Mouse (Mus musculus) testis, adult 10 weeks (tissue): ENCODE data around the gene Gpa33. TPM values are rescaled to one million over a fixed set of nuclear protein-coding genes. Genes with fewer than 3 reads are reported as not detected.

Experiments used
- polyA plus RNA-seq: library from polyadenylated mRNA; stranded (reverse); fragments of 350-450 nt; fragmentation: Illumina TruSeq; extraction: RNeasy Lipid Tissue Mini Kit (QIAGEN cat#74804); gene quantifications from one replicate; pipeline ENCODE4 v1.2.3, GENCODE M21; 2014; ENCODE audit warnings: low read depth, low replicate concordance

Gene Gpa33
- polyA plus RNA-seq = not detected

GRCm38 (mm10) chr1:166130224-166130860 lies at the start of gene Gpa33:
Gene Gpa33, plus strand, starts transcription at chr1:166130238.

GRCm38 (mm10) chr1:166127719-166128118 lies 2.3 kb upstream of the Gpa33 start, which contains the start of gene Dusp27:
Gene Dusp27, minus strand, starts transcription at chr1:166127922.

Other genes starting within 250 kb of the Gpa33 start
- 16.0 TPM for gene Pou2f1, start 127.6 kb upstream of the Gpa33 start, polyA plus RNA-seq
- gene Dusp27, start 2.3 kb upstream of the Gpa33 start, polyA plus RNA-seq = 0.06 TPM
- 3,018 TPM for gene Mael, start 108.5 kb downstream of the Gpa33 start, polyA plus RNA-seq
- gene Ildr2, start 123.9 kb downstream of the Gpa33 start, polyA plus RNA-seq = 0.67 TPM
- 26.7 TPM for gene Tada1, start 248.9 kb downstream of the Gpa33 start, polyA plus RNA-seq